Mouse (Mus musculus): ENCODE results near the gene Wdr17. TPM values are rescaled to one million over a fixed set of nuclear protein-coding genes. Genes with fewer than 3 reads are reported as not detected.

The Wdr17 gene
- total and polyA plus RNA-seq, 2 experiments from 2014 or later, result 17.8 to 24.3 TPM

DNA sequence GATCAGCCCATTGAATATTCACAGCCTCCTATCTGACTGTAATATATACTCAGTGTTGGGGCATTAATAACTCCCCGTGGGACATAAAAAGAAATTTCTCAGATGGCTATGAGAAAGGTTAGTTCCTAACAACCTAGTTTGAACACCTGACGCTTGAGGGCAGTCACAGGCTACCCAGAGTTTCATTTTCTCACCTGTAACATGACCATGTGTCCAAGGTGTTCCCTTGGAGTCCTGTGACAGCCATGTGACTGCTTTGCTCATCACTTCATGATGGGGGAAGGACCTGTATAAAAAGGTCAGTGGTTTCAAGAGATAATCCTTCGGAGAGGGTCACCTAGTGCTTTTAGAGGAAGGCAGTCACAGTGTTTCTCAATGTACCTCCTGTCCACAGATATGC lies 305.5 kb downstream of the Wdr17 start:
- Histone ChIP-seq H3K4me1 (ENCODE audit: insufficient read depth) (no peaks in the 10 kb centered on the region), H3K4me2 (ENCODE audit: low read depth) (no peak overlapping the region), H3K27ac (ENCODE audit: low read depth, low read length) (no peak overlapping the region), H3K36me3 (ENCODE audit: insufficient read depth) (no peaks in the 10 kb centered on the region), H3K4me3 (ENCODE audit: low read depth, low read length) (no peak overlapping the region), H3K27me3 (ENCODE audit: insufficient read depth, low read length) (no peaks in the 10 kb centered on the region), H3K9me3 (ENCODE audit: low read length) (no peaks in the 10 kb centered on the region), H3K9ac (no peak overlapping the region)
- ATAC-seq (no peak), DNase-seq (no peak)
- WGBS, result 86% methylated on average over 3 of the region's 3 CpGs
- no peak for TF ChIP-seq CTCF (IDR thresholded peaks at IDR 0.05; ENCODE audit: low read depth)

Other genes with a start within 250 kb of the Wdr17 start
- gene Gpm6a, start 67.7 kb upstream of the Wdr17 start, total RNA-seq (2014; rRNA removed), result 1,306 and 1,346 TPM in 2 replicates
- 660 and 667 TPM in 2 replicates for gene Gpm6a, start 67.7 kb upstream of the Wdr17 start, polyA plus RNA-seq (2015; fragmentation: Nextera tagmentation; extraction: Ambion mirVana)

Data from forebrain, postnatal 0 days (tissue).